ENCODE assay signal across 28 mouse cellular contexts in genomic region chr5:74302331-74302730, GRCm38 (mm10).
DNase-seq lines count a peak whose midpoint lies in the region; ATAC-seq and TF ChIP-seq lines count a peak whose summit lies in the region.
"Had no signal": no experiment of that assay in that cellular context is flagged by ENCODE, and none has a peak within 500 bp of the region (broad histone marks: within the 10 kb centered on the region; RNA-seq: fewer than 3 reads in every experiment).

No protein-coding gene starts in this region.

- H3K4me1 ChIP-seq in heart, embryonic 16.5 days (ENCODE audit: control insufficient read depth, insufficient read depth, low read length): peaks cover 35% of the 10 kb centered on the region
- H3K4me1 ChIP-seq in lung, embryonic 14.5 days (ENCODE audit: insufficient read depth): peaks cover 33% of the 10 kb centered on the region
- peaks cover 3% of the 10 kb centered on the region; the same call in 1 of the 2 replicates for H3K4me1 ChIP-seq in testis, adult 2 months (ENCODE audit: control insufficient read depth, insufficient read depth, low read length)
- peaks cover 47% of the 10 kb centered on the region for H3K4me1 ChIP-seq in limb, embryonic 10.5 days
- no peaks in the 10 kb centered on the region for H3K4me1 ChIP-seq in midbrain, embryonic 14.5 days (ENCODE audit: control insufficient read depth, insufficient read depth, low read length)

- ATAC-seq in heart, embryonic 16.5 days (replicated peaks; ENCODE audit: extremely low read depth, insufficient read depth, low FRiP score): no peak
- ATAC-seq in lung, embryonic 14.5 days (ENCODE audit: insufficient read depth): no peak
- ATAC-seq in midbrain, embryonic 14.5 days (ENCODE audit: low FRiP score, low TSS enrichment): no peak
- ATAC-seq: CD4-positive, CD25-positive, alpha-beta regulatory T cell, adult 4 months; forebrain, embryonic 14.5 days; Patski had no signal

- DNase-seq in heart, adult 9 months (ENCODE audit: low spot score in 2 of 2): no peak
- DNase-seq in lung, embryonic 14.5 days: peak; percentile 41
- no peak for DNase-seq in lung, postnatal 36 days
- no peak for DNase-seq in testis, postnatal 10 days (ENCODE audit: low spot score)
- DNase-seq in limb, embryonic 10.5 days (ENCODE audit: low spot score): no peak
- no peak for DNase-seq in midbrain, embryonic 14.5 days
- DNase-seq: adrenal gland, adult 2 months; adrenal gland, postnatal 36 days; B cell, adult 2 months; cerebellum, adult 11 months; cerebellum, adult 8-10 months; cerebellum, postnatal 14 days; embryo, embryonic 11 days; gastrocnemius, adult 2 months; gastrocnemius, postnatal 25 days; heart, postnatal 14 days had no signal

- no peak for TF ChIP-seq CTCF in lung, embryonic 14.5 days (IDR thresholded peaks at IDR 0.05; ENCODE audit: low read depth)
- no peak for TF ChIP-seq CTCF in testis, adult 2 months (IDR thresholded peaks at IDR 0.05; ENCODE audit: control insufficient read depth, insufficient read depth, insufficient replicate concordance, low read depth, low read length)

- 61% methylated on average over 3 of the region's 3 CpGs for WGBS in heart, embryonic 16.5 days
- WGBS in lung, embryonic 14.5 days: 48% methylated on average over 3 of the region's 3 CpGs
- WGBS in limb, embryonic 10.5 days: 76% methylated on average over 3 of the region's 3 CpGs
- WGBS in midbrain, embryonic 14.5 days: 86% methylated on average over 3 of the region's 3 CpGs

- peak overlapping the region; percentile 94; the same call in 1 of the 2 replicates for H3K27ac ChIP-seq in heart, embryonic 16.5 days (ENCODE audit: low read length)
- H3K27ac ChIP-seq in lung, embryonic 14.5 days (ENCODE audit: low read depth): peak overlapping the region; percentile 16; the same call in 1 of the 2 replicates
- peak overlapping the region; percentile 14; the same call in 1 of the 2 replicates for H3K27ac ChIP-seq in testis, adult 2 months (ENCODE audit: control insufficient read depth, insufficient read depth, low read depth, low read length)
- H3K27ac ChIP-seq in limb, embryonic 10.5 days: peak overlapping the region; percentile 37; the same call in 1 of the 2 replicates
- H3K27ac ChIP-seq in midbrain, embryonic 14.5 days (replicated peaks; ENCODE audit: low read depth, low read length): no peak overlapping the region
- H3K27ac ChIP-seq: embryonic facial prominence, embryonic 15.5 days; forebrain, embryonic 10.5 days; gastrocnemius, adult 2 months; hindbrain, embryonic 10.5 days; hindbrain, embryonic 14.5 days had no signal

- H3K36me3 ChIP-seq in heart, embryonic 16.5 days (ENCODE audit: control insufficient read depth, insufficient read depth): no peaks in the 10 kb centered on the region
- no peaks in the 10 kb centered on the region for H3K36me3 ChIP-seq in lung, embryonic 14.5 days (ENCODE audit: insufficient read depth)
- H3K36me3 ChIP-seq in testis, adult 2 months (ENCODE audit: control insufficient read depth, insufficient read depth, low read length): no peaks in the 10 kb centered on the region
- H3K36me3 ChIP-seq in limb, embryonic 10.5 days: no peaks in the 10 kb centered on the region
- no peaks in the 10 kb centered on the region for H3K36me3 ChIP-seq in midbrain, embryonic 14.5 days (ENCODE audit: control insufficient read depth, insufficient read depth, low read length)
- H3K36me3 ChIP-seq: embryonic facial prominence, embryonic 15.5 days; forebrain, embryonic 10.5 days; G1E; heart, embryonic 10.5 days; hindbrain, embryonic 10.5 days had no signal

- no peaks in the 10 kb centered on the region for H3K27me3 ChIP-seq in heart, embryonic 16.5 days (ENCODE audit: control insufficient read depth, insufficient read depth, low read length)
- H3K27me3 ChIP-seq in lung, embryonic 14.5 days (ENCODE audit: insufficient read depth, low read length): no peaks in the 10 kb centered on the region
- no peaks in the 10 kb centered on the region for H3K27me3 ChIP-seq in testis, adult 2 months (ENCODE audit: control insufficient read depth, insufficient read depth, low read length)
- no peaks in the 10 kb centered on the region for H3K27me3 ChIP-seq in limb, embryonic 10.5 days (ENCODE audit: low read depth, poor library complexity, severe bottlenecking)
- no peaks in the 10 kb centered on the region for H3K27me3 ChIP-seq in midbrain, embryonic 14.5 days (ENCODE audit: control insufficient read depth, insufficient read depth, low read length)
- H3K27me3 ChIP-seq: embryonic facial prominence, embryonic 15.5 days; Patski had no signal

- no peak overlapping the region for H3K4me2 ChIP-seq in heart, embryonic 16.5 days (ENCODE audit: low read depth, low read length)
- H3K4me2 ChIP-seq in lung, embryonic 14.5 days: no peak overlapping the region
- no peak overlapping the region for H3K4me2 ChIP-seq in midbrain, embryonic 14.5 days (ENCODE audit: low read length)
- H3K4me2 ChIP-seq: embryonic facial prominence, embryonic 15.5 days; hindbrain, embryonic 14.5 days had no signal

- H3K9me3 ChIP-seq in heart, embryonic 16.5 days (replicated peaks; ENCODE audit: control insufficient read depth, low read length): no peaks in the 10 kb centered on the region
- no peaks in the 10 kb centered on the region for H3K9me3 ChIP-seq in lung, embryonic 14.5 days (ENCODE audit: low read depth, low read length)
- no peaks in the 10 kb centered on the region for H3K9me3 ChIP-seq in limb, embryonic 10.5 days (replicated peaks)
- H3K9me3 ChIP-seq in midbrain, embryonic 14.5 days (ENCODE audit: control insufficient read depth, low read length): no peaks in the 10 kb centered on the region
- H3K9me3 ChIP-seq: embryonic facial prominence, embryonic 15.5 days; forebrain, embryonic 10.5 days; G1E; heart, embryonic 10.5 days; hindbrain, embryonic 10.5 days had no signal

- TF ChIP-seq POLR2A in testis, adult 2 months (IDR thresholded peaks at IDR 0.05; ENCODE audit: control insufficient read depth, low read depth, low read length): no peak

- no peak overlapping the region for H3K4me3 ChIP-seq in heart, embryonic 16.5 days (ENCODE audit: low read length)
- no peak overlapping the region for H3K4me3 ChIP-seq in lung, embryonic 14.5 days (ENCODE audit: low read depth, low read length)
- no peak overlapping the region for H3K4me3 ChIP-seq in testis, adult 2 months (ENCODE audit: control insufficient read depth, low read depth, low read length)
- H3K4me3 ChIP-seq in limb, embryonic 10.5 days: no peak overlapping the region
- no peak overlapping the region for H3K4me3 ChIP-seq in midbrain, embryonic 14.5 days (replicated peaks; ENCODE audit: low read depth, low read length)
- H3K4me3 ChIP-seq: embryonic facial prominence, embryonic 15.5 days; erythroblast, embryonic 14.5 days; forebrain, embryonic 10.5 days; gastrocnemius, adult 2 months; heart, embryonic 10.5 days; hindbrain, embryonic 10.5 days had no signal

- H3K9ac ChIP-seq in heart, embryonic 16.5 days (ENCODE audit: low read length): no peak overlapping the region
- H3K9ac ChIP-seq in lung, embryonic 14.5 days: no peak overlapping the region
- no peak overlapping the region for H3K9ac ChIP-seq in midbrain, embryonic 14.5 days (replicated peaks; ENCODE audit: low read length)
- H3K9ac ChIP-seq: embryonic facial prominence, embryonic 15.5 days; hindbrain, embryonic 14.5 days had no signal
